Mouse (Mus musculus) heart, postnatal 36 days (tissue): ENCODE results near the gene Disp1. TPM values are rescaled to one million over a fixed set of nuclear protein-coding genes. Genes with fewer than 3 reads are reported as not detected.

Source experiments
- DNase-seq, 2 experiments: peaks; one replicate each; pipeline ENCODE4 v3.0.0; 2021 to 2022
- intact Hi-C: fragments of 180-260 bp; cut with DNase I; formaldehyde crosslinking; loops from one replicate; pipeline ENCODE4 v1.15.1; 2025
- total RNA-seq, 2 experiments: library from RNA; stranded (reverse); gene quantifications; 2 replicates each; pipeline ENCODE4 v1.2.3; 2021

Gene Disp1
- total RNA-seq = 1 to 10 TPM; 5.6 to 7.0 TPM

DNA sequence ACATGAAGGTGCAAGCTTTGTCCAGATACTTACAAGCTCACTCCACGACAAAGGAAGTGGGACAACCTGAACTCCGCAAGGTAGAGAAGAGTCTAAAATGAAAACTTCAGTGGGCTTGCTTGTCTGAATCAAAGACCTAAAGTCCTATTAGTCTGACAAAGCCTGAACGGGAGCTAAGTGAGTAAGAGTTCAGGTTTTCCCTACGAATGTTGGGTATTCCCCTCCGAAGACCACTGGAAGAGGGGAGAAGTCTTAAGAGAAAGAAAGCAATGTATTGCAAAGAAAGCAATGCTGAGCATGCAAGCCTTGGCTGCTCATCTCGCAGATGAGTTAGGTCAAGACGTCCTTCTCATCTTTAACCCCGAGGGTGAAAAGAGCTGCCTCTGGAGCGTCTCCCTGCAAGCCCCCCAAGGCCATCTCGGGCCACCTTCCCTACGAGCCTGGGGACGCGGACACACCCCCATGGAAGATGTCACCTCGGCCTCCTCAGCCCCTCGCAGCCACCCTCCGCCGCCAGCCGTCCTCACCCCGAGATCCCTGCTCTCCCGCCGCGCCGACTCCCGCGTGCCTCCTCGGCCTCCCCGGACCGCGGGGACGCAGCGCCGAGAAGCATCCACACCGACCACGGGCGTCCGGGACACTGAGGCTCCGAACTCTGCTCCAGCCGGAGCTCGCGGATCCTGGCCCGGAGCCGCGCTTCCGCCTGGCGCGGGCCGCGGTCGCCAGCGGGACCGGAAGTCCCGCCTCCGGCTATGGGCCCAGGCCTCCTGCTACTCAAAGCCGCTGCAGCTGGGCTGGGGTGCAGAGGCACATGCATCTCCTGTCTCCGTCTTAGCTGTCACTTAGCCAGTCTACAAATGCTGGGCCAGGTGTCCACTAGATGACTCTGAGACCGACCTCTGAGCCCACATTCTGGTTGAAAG is at the start of gene Disp1:
TSS of gene Disp1 (minus strand) at position 727 of the 923 bp plus-strand sequence.
- intact Hi-C loops = loop anchor here (5.0 kb wide), 1 partner anchor 74 kb away; no protein-coding TSS in a partner anchor
- peak; percentile 82 to 83 for DNase-seq

DNA sequence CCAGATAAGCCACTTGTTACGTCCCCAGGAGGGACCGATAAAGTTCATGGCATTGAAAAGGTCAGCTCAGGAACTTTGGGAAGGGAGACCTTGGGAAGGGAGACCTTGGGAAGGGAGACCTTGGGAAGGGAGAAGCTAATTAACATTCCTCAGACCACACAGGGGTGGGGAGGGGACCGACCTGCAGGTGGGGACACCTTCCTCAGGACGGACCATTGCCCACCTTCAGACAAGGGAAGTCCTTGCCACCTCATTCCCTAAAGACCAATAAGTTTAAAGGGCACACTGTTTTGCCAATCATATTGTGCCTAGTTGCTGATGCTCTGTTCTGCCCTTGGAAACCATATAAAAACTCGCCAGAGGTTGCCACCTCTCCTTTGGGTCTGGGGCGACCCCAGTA is 46.3 kb upstream of the Disp1 start:
- intact Hi-C loops = no loop called here
- no peak for DNase-seq

DNA sequence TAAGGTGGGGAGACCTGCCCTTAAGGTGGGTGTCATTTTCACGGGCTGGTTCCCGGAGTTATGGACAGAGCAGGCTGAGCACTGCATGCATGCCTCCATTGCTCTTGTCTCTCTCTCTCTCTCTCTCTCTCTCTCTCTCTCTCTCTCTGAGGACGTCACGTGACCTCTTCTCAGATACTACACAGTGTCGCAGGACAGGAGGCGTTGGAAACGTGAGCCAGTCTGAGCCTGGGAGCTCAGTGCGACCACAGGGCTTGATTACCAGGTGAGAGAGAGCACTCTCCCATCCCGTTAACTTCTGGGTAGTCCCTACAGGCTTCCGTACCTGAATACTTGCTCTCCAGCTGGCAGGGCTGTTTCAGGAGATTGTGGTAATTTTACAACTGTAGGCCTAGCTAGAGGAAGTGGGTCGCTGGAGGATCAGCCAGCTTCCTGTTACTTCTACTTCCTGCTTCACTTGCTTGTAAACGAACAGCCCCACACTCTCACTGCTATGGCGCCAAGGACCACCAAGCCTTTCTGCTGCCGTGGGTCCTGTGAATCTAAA is 44.7 kb upstream of the Disp1 start:
- intact Hi-C loops = no loop called here
- DNase-seq = no peak

DNA sequence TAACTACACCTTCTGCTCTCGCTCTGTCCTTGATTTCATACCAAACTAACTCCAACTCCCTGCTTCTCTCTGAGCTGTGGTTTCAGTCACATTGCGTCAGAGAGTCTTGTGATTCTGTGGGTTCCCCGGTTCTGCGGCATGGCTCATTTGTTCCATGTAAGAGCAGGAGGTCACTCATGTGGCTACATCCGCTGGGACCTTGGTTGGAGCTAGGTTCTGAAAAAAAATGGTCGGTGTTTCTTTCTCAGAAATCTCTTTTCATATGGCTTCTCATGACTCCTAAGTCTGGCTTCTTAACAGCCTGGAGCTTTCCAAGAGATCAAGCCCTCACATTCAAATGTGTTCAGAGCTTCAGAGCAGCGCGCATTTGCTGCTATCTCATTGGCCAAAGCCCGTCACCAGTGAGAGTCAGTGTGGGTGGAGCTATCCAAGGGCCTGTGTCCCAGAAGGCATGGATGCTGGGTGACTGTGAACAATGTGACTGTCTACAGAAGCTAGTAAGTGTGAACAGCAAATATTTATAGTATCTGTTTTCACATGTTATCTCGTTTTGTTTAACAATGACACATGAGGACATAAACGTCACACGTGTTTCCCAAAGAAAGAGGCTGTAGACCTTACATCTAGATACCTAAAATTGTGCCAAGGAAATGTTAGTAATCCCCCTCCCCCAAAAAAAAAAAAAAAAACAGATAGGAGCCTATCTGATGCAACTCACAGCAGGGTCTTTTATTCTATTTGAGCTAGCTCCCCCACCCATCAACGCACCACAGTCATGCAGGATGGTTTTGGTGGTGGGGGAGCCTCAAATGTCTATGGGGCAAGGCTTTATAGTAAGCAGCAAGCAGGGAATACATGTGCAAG is 43.1 kb upstream of the Disp1 start:
- intact Hi-C loops = no loop called here
- peak; percentile 11 to 18 for DNase-seq

DNA sequence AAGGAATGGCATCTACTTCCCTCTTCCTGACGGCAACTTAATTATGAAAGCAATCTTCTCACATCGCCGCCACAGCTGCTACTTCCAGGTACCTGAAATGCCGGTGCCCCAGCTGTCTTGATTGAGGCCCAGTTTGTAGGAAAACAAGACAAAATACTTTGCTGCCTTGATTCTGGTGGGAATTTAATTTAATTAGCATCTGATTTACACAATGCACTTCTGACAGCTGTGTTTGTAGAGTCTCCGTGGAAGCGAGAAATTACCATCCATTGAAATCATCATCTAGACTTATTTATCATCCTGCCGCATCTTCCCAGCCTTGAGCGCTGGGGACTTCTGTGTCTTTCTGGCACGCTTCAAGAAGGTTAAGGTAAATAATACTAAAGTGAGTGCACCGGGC is 31.3 kb upstream of the Disp1 start:
- no peak for DNase-seq
- intact Hi-C loops = no loop called here

DNA sequence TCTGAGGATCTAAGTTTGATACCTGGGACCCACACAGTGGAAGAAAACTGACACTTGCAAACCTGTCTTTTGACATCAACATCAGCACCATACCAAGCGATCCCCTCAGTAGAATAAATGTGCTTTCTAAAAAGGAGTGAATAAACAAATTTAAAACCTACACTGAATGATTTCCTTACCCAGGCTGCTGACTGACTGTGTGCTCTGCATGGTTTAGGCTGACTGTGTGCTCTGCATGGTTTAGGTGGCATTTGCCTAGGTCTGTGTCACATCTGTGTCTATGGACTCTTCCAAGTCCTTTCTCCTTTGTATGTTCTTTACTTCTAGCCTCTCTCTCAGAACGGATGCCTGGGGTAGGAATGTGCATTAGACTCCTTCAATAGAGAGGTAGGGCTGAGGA is 30.5 kb upstream of the Disp1 start:
- DNase-seq = no peak
- intact Hi-C loops = no loop called here

DNA sequence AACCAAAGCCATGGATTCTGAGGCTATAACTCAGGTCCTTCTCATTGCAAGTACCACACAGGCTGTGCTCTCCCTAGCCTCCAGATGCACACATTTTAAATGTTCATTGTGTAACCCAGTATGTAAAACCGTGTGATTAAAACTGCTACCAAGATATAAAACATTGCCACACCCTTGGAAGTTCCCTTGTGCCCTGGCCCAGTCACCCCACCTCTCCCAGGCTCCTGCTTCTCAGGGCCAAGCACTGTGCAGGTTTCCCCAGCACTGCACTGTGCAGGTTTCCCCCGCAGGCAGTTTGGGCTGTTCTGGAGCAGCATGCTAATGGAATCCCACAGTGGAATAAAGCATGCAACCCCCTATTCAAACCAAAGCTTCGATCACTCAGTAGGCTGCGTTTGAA is 29.3 kb upstream of the Disp1 start:
- intact Hi-C loops = no loop called here
- no peak for DNase-seq

DNA sequence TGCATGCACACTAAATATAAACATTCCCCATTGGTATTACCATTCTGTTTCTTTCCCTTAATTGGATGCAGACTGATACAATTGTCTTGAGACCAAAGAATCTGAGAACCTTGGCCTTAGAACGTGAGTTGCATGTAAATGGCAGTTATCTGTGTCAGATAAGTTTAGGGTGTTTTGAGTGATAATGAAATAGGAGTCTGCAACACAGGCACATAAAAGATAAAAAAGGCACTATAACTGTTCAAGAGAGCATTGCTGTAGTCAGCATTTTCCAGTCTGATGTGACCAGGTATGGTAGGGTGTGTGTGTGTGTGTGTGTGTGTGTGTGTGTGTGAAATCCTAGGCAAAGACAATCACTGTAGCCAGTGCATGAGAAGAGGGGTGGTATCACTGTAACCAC is 26.8 kb upstream of the Disp1 start:
- intact Hi-C loops = no loop called here
- DNase-seq = no peak

DNA sequence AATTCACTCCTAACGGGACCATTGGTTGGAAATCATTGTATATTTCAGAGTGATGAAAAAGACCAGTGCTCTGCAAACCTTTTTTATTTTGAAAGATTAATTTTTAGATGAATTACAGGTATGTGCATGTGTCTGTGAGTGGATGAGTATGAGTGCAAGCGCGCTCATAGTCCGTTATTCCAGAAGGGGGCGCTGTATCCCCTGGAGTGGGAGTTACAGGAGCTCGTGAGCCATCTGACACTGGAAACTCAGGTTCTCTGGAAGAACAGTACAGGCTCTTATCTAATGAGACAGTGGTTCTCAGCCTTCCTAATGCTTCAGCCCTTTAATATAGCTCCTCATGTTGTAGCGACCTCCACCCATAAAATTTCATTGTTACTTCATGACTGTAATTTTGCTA is 22.0 kb upstream of the Disp1 start:
- intact Hi-C loops = no loop called here
- DNase-seq = no peak

DNA sequence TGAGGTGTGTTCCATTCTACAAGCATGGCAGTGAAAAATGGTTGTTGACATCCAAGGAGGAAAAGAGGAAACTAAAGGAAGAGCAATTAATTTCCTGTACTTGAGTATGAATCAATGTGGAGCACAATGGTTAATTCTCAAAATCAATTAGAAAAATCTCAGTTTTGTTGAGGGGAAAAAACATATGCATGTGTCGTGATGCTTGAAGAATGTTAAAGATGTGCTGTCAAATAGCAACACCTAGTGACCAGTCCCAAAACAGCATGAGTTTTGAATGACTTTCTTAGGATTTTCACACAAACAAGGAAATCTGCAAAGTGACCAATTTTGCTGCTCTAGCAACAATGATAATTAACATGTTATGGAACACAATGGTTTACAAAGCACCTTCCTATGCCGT is 16.6 kb upstream of the Disp1 start:
- intact Hi-C loops = loop anchor here (5.0 kb wide), 1 partner anchor 681 kb away; no protein-coding TSS in a partner anchor
- DNase-seq = peak in 1 of 2 experiments; percentile 26

DNA sequence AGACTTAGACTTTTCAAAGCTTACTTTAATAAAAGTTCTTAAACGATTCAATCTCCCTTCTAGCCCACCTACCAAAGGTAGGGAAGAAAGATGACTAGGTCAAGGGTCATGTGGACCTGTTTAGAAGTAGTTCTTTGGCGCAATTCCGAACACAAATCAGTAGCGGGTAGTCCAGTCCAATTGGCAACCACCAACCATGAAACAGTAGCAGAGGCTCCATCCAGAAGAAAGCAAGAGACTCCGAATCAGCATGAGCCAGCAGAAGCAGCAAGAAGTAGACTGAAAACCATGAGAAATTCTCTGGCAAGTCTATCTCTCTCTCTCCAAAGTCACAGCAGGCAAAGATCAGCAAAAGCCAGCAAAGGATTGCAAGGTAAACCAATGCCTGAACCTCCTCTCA is 15.1 kb upstream of the Disp1 start:
- no peak for DNase-seq
- intact Hi-C loops = loop anchor here (5.0 kb wide), 1 partner anchor 679 kb away; no protein-coding TSS in a partner anchor

DNA sequence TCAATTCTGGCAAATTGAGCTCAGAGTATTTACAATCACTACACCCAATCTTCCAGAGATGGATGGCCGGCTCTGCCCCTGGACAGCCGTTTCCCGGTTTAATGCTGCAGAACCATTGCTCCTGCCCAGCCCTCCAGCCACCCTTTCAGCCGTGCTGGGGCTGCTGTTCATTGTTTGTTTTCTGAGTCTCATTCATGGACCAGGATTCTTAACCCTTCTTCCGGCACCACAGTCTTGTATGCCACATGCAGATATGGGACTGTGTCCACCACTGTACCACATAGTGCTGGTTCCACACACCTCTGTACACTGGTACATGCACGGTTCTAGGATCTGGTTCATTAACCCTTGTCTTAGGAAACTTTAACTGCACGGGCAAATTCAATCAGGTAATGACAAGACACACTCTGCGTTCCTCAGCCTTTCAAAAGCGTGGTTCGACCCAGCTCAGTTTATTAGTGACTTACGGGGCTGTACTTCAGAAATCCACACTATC is 12.4 kb upstream of the Disp1 start:
- intact Hi-C loops = no loop called here
- no peak for DNase-seq

DNA sequence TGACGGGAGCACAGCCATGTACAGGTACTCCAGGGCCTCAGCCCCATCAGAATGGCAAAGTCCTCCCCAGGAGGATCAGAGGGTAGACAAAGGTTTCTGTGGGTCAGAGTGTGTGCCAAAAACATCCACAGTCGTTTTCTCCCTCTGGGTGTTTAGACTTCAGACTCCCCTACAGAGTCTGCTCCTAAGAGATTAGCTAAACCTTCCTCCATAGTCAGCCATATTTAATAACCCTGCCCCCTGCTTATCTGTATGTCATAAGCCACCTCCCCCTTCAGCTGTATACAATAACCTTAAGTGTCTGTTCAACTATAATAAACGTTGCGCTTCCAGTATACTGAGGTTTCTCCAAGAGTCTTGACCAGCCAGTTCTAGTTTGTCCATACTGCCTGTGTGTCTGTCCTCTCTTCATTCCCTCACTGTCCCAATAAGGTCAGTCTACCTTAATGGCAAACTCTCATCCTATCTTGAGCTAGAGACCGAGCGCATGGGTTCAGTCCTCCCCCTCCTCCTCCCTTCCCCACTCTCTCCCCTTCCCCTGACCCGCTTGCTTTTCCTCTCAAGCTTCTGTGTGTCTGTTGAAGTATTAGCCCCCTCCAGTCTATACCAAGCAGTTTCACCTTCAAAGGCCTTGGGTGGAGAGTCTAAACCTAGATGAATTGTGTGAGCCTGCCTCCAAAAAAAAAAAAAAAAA is 11.8 kb upstream of the Disp1 start:
- intact Hi-C loops = no loop called here
- no peak for DNase-seq

DNA sequence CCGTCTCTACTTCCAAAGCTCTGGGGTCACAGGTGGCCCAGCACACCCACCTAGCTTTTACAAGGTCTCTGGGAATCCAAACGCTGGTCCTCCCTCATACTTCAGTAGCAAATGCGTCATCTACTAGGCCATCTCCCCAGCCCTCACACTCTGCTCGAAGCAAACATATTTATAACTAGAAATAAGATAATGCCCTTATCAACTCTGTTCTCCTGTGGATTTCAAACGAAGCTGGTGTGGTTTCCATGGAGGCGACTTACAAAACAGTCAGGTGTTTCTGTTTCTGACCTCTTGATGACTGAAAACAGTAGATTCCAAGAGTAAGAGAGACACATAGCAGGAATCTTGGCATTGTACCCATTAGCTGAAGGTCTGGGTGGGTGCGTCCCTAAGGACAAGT is 6.1 kb upstream of the Disp1 start:
- intact Hi-C loops = no loop called here
- DNase-seq = no peak

DNA sequence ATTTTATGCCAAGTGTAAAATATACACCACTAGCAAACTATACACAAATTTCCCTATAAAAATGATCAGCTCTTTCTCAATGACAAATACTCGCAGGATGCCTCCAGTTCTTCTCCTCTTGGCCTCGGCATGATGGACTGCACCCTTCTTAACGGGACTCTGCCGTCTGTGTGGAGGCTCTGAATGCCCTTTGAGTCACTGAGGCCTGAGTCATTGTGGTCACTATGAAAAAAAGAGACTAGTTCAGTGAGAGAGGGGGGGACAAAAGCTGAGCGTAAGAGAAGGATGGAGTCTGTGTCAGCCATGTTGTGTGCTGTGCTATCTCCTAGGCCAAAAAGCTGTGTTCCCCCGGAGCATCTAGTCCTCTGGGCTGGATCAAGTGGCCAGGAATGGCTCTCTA is 2.3 kb downstream of the Disp1 start:
- no peak for DNase-seq
- intact Hi-C loops = no loop called here

DNA sequence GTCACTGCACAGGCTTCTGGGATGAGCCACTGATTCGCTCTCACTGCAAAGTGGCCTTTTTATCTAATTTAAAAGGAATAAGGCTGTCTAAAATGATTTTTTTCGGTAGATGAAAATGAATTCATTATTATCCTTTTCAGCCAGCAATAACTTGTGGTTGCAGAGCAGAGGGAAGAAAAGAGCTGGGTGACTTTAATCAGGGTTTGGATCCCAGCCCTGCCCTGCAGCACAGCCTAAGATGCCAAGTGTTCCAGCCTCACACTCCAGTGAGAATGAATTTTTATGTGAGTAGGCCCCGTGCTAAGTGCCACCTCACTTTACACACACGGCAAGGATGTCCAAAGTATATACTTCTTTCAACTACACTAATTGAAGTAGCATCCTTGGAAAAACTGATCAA is 4.6 kb downstream of the Disp1 start:
- DNase-seq = no peak
- intact Hi-C loops = no loop called here

DNA sequence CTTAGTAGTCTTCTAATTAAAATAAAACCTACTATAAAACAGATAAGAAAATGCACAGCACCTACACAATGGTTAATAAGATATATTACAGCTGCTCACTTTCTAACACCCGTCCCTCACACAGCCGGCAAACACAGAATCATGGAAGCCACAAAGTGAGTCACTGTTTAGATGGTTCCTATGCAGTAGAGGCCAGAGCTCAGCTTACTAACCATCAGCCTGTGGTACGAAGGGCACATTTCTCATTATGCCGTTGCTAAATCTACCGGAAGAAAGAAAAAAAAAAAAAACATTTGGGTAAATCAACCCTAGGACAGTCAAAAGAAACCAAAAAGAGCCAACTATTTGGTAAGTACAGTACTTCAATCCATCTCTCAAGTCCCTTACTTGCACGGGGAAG is 5.6 kb downstream of the Disp1 start:
- intact Hi-C loops = no loop called here
- DNase-seq = no peak

DNA sequence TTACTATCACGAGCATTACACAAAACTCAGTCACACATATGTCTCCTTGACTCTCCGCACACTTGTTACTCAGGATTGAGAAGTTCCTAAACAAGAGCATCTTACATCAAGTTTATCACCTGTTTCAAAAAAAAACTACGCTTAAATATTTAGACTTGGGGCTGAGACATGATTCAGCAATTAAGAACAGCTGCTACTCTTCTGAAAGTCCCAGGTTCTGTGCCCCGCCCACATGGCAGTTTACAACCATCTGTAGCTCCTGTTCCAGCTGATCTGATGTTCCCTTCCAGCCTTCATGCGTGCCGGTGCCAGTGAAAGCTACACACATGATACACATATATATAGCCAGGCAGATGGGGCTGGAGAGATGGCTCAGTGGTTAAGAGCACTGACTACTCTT is 7.5 kb downstream of the Disp1 start:
- no peak for DNase-seq
- intact Hi-C loops = no loop called here

DNA sequence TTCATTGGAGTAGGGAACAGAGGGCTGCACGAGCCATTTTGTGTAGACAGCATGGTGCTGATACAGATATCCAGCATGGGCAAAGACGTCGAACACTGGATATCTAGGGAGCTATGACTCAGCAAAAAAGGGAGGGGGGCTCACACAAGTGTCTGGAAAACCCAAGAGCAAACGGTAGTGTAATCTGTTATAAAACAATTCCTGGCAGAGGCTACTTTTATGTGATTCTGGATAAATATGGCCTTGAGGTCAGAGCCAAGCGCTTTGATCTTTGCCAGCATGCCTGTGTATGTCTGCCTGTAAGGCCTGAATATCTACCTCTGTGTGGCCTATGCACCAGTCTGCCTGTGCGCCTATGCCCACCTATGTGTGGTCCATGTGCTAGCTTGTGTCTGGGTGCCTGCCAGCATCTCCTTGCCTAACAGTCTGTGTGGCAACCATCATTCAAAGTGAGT is 8.5 kb downstream of the Disp1 start:
- intact Hi-C loops = no loop called here

DNA sequence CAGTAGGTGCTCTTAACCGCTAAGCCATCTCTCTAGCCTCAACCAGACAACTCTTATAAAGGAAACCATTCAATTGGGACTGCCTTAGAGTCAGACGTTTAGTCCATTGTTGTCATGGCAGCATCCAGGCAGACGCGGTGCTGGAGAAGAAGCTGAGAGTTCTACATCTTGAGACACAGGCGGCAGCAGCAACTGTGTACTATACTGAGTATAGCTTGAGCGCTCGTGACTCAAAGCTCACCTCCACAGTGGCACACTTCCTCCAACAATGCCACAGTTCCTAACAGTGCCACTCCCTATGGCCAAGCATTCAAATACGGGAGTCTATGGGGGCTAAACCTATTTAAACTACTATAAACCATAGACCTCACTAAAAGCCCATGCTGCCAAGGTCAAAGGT is 11.2 kb downstream of the Disp1 start:
- DNase-seq = no peak
- intact Hi-C loops = no loop called here

More for the DNA sequence above, 8.5 kb downstream of the Disp1 start:
- DNase-seq = no peak
